Mouse (Mus musculus): Measurements from ENCODE around the gene C1qbp.

Gene C1qbp

GRCm38 (mm10) chr11:70982557-70983228 is at the start of gene C1qbp:
TSS of gene C1qbp (minus strand) at chr11:70983026.
- peak; percentile 99 for DNase-seq (ENCODE audit: low spot score)

- DNase-seq (ENCODE audit: low spot score), result no peak
These were observed 49.2 kb upstream of the C1qbp start for GRCm38 (mm10) chr11:71032070-71032469.

- DNase-seq (ENCODE audit: low spot score), result no peak
These were observed 46.7 kb upstream of the C1qbp start for GRCm38 (mm10) chr11:71029403-71030118.

- no peak for DNase-seq (ENCODE audit: low spot score)
These were observed 45.5 kb upstream of the C1qbp start for GRCm38 (mm10) chr11:71028280-71028679.

GRCm38 (mm10) chr11:71019201-71020068 is 36.6 kb upstream of the C1qbp start, which contains the start of the genes Mis12 and Derl2:
TSS of gene Mis12 (plus strand) at chr11:71019611.
TSS of gene Derl2 (minus strand) at chr11:71019841.
- DNase-seq (ENCODE audit: low spot score), result peak; percentile 90

- no peak for DNase-seq (ENCODE audit: low spot score)
These were observed 35.8 kb upstream of the C1qbp start for GRCm38 (mm10) chr11:71018416-71019200.

GRCm38 (mm10) chr11:71017051-71017450 is 34.2 kb upstream of the C1qbp start:
- no peak for DNase-seq (ENCODE audit: low spot score)

- no peak for DNase-seq (ENCODE audit: low spot score)
These were observed 29.9 kb upstream of the C1qbp start for GRCm38 (mm10) chr11:71012743-71013142.

- no peak for DNase-seq (ENCODE audit: low spot score)
These were observed 25.5 kb upstream of the C1qbp start for GRCm38 (mm10) chr11:71008321-71008720.

GRCm38 (mm10) chr11:71007831-71008230 is 25.0 kb upstream of the C1qbp start:
- DNase-seq (ENCODE audit: low spot score), result no peak

GRCm38 (mm10) chr11:71007026-71007425 is 24.2 kb upstream of the C1qbp start:
- no peak for DNase-seq (ENCODE audit: low spot score)

GRCm38 (mm10) chr11:71005046-71005445 is 22.2 kb upstream of the C1qbp start:
- no peak for DNase-seq (ENCODE audit: low spot score)

GRCm38 (mm10) chr11:71004316-71004773 is 21.5 kb upstream of the C1qbp start, which contains the start of gene Dhx33:
TSS of gene Dhx33 (minus strand) at chr11:71004437.
- peak; percentile 86 for DNase-seq (ENCODE audit: low spot score)

GRCm38 (mm10) chr11:71003611-71004315 is 20.9 kb upstream of the C1qbp start:
- DNase-seq (ENCODE audit: low spot score), result no peak

GRCm38 (mm10) chr11:71001167-71001566 is 18.3 kb upstream of the C1qbp start:
- DNase-seq (ENCODE audit: low spot score), result no peak

GRCm38 (mm10) chr11:70982030-70982429 is 796 bp downstream of the C1qbp start:
- DNase-seq (ENCODE audit: low spot score), result no peak

GRCm38 (mm10) chr11:70980751-70981510 is 1.9 kb downstream of the C1qbp start:
- DNase-seq (ENCODE audit: low spot score), result no peak

- DNase-seq (ENCODE audit: low spot score), result no peak
These were observed 2.6 kb downstream of the C1qbp start for GRCm38 (mm10) chr11:70980232-70980631.

GRCm38 (mm10) chr11:70977293-70977692 is 5.5 kb downstream of the C1qbp start:
- DNase-seq (ENCODE audit: low spot score), result no peak

GRCm38 (mm10) chr11:70975193-70975592 is 7.6 kb downstream of the C1qbp start:
- DNase-seq (ENCODE audit: low spot score), result no peak

Measured in urinary bladder, postnatal 25 days (tissue).